Mouse (Mus musculus) B cell, adult 2 months (primary cell): ENCODE data around the gene Cct5.

Experiments used
- DNase-seq, 2 experiments: peaks; one replicate each; pipeline ENCODE4 v3.0.0; 2022

The Cct5 gene

DNA sequence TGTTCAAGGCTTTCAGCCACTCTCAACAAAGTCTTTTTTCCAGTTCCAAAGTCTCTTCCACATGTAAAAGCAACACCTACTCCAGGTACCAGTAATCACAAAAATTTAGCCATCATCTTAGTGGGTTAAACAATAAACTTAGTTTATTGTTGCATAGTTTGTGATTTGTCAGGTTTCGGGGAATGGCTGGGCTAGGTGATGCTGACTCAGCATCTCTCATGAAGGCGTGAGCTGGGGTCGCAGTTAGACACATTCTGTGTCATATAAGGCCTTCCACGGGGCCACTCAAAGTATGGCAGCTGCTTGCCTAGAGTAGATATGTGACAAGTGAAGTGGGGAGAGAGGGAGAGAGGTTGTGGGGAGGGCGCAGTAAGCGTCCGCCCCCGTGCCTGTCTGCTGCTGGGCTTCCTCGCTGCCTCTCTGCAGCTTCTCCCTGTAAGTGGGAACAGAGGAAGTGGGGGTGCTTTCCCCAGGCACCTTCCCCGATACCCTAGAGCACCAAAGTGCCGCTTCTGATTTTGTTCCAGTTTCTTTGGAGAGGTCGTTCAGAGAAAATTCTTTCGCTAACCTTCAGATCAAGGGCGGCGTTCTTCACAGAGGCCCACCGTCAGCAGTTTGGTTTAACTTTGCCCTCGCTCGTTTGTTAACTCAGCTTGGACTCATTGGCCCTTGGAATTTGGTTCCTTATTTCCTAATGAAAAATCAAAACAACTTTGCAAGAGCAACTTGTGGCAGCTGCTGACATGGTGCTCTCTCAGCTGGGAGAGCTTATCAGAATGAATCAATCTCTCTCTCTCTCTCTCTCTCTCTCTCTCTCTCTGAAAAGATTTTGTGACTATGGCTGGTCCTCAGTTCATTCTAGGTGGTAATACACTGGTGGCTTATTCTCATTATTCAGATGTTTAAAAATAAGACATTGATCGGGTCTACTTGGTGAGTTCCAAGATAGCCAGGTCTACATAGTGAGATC lies 37.7 kb downstream of the Cct5 start:
- no peak for DNase-seq

DNA sequence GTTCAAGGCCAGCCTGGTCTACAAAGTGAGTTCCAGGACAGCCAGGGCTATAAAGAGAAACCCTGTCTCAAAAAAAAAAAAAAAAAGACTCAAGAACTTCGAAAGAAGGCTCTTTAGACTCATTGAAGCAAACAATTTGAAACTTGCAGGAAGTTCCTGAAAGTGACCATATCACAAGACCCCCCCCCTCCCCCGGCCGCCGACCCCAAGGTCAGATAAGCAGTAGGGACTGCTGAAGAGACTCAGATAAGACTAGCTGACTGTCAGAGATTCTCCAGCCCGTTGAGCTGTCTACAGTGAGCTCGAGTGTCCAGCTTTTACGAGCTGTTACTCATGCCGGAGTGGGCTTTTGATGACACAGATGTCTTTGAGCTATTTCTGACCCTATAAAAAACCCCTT lies 38.8 kb downstream of the Cct5 start:
- DNase-seq = no peak

DNA sequence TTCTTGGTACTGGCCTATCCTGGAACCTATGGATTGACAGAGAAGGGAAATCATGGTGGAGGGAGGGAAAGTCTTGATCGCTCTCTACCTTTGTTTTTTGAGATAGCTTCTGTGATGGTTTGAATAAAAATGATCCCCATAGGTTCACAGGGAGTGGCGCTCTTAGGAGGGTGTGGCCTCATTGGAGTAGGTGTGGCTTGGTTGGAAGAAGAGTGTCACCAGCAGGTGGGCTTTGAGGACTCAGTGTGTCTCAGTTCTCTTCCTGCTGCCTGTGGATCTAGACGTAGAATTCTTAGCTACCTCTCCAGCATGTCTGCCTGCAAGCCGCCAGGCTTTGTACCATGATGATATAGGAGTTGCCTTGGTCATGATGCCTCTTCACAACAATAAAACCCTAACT lies 39.6 kb downstream of the Cct5 start:
- no peak for DNase-seq

DNA sequence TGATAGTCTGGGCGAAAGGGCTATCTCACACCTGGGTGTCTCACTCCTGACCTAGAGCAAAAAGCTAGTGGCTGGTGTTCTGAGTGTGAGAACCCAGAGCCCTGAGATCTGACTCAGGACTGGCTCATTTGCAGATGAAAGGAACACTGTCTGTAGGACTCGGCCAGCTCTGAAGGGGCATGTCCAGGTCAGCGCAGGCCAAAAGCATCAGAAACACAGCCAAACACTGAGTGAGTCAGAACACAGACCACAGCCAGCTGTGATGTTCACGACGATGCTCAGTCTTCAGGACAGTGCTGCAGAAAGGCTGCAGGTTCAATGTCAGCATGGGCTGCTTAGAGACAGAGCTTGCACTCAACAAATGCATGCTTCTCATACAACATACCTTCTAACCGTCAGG lies 40.2 kb downstream of the Cct5 start:
- DNase-seq = no peak

DNA sequence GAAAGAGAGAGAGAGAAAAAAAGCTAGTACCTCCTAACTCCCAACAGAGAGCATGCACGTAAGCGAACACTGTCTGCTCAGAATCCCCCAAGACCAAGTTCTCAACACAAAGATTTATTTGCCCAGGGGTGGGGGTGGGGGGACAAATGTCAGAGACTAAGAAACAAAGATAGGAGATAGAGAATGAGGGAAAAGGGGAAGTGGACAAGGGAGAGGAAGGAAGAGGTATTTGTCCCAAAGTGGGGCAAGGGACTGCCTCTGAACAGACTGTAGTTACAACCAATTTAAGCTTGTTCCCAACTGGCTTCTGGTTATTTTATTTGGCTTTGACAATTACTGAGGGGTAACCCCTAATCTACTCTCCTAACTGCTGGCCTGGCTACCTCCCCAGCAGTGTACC lies 46.7 kb downstream of the Cct5 start:
- no peak for DNase-seq

DNA sequence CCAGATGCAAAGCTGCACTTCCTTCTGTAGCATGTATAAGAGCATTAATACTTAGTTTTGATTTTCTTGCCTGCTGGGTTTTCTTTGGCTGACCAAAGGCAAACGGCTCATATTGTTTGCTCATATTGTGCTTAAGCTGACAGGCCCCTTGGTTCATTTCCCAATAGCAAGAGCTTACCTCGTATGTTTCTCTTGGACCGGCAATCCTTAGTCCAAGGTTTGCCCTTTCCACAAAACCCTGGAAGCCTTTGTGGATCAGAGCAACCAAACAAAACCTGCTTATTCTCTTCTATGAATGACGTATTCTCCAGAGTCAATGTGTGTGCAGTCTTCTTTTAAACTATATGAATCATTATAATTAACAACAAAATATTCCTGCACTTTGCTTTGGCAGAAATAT lies 51.2 kb downstream of the Cct5 start:
- DNase-seq = no peak

DNA sequence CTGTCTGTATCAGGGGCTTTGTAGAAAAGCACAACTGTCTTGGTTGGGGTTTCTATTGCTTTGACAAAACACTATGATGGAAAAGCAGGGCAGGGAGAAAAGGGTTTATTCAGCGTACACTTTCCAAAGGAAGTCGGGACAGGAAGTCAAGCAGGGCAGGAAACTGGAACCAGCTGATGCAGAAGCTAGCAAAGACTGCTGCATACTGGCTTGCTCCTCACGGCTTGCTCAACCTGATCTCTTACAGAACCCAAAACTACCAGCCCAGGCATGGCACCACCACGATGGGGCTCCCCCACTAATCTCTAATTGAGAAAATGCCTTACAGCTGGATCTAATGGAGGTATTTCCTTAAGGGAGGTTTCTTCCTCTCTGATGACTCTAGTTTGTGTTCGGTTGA lies 54.2 kb downstream of the Cct5 start:
- DNase-seq = no peak

DNA sequence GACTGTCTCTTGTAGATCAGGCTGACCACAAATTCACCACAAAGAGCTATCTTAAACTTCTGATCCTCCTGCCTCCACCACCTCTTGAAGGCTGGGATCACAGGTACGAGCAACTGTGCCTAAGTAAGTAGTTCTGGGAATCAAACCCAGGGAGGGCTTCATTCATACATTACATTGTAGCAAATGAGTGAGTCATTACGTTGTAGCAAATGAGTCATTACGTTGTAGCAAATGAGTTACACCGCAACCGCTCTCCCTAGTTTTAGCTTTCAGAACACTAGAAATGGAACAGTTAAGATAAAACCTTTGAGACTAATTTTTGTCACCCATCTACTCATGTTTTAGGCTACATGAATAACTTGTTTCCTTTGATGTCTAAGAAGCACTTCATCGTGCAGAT lies 55.3 kb downstream of the Cct5 start:
- no peak for DNase-seq

DNA sequence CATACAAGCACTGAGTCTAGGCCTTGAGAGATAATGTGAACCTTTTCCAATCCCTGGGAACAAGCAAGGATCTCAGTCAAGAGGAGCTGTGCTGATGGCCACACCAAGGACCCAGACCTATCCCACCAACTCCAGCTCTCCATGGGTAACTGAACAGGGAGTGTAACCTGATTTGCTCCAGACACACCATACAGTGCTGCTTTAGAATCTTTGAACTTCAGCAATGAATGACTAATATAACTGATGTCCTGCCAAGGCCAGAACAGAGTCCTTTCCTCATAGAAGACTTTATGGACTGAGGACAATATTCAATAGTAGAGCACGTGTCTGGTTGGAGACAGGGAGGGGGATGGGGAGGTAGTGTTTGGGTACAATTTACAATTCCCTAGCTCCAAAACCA lies 56.5 kb downstream of the Cct5 start:
- DNase-seq = no peak

DNA sequence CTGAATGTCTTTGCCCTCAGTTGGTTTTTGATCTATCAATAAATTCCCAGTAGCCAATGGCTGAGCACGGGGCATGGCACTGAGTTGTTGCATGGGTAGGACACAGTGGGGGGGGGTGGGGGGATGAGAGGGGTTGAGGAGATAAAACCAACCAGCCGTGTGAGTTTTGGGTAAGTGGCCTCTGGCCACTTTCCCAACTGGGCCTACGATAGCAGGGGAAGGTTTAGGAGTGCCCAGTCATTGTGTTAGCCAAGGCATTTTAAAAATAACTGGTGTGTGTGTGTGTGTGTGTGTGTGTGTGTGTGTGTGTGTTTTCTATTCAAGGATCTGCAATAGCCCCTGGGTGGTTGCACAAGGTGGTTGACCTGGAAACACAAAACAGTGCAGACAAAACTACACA lies 58.4 kb downstream of the Cct5 start:
- no peak for DNase-seq

DNA sequence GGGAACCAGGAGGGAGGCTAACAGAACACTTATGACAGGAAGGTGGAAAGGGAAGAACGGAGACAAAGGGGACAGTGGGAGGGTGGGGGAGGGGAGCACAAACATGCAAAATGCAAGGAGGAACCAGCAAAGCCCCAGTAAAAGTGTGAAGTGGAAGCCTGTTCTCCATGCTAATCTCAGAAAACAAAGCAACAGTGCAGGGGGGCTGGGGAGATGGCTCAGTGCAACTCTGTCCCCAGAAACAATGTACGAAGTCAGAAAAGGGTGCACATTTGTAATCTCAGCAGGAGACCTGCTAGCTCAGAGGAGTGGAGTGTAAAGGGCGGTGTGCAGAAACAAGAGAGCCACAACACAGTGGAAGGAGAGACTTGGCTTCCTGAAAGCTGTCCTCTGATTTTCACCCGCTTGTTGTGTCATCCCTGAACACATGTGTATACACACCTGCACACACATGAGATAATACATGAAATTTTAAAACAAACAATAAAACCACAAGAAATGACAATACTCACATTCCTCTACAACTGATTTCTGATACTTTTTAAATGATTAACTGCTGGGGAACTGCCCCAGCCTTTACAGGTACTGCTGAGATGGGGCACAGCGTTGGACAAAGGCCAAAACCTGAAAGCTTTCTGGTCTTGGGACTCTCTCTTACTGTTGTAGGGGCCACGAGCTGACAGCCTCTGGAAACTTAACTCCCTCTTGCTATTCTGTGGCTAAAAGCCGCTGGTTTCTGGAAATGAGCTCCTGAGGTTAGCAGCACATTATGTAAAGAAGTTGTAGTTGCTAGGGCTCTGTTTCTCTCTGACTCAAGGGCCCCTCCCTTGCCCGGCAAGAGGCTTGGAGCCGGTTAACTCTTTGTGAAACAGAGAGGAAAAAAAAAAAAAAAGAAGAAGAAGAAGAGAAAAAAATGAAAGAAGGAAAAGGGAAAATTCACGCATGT lies 59.3 kb downstream of the Cct5 start:
- DNase-seq = no peak
